In the genomic region with DNA sequence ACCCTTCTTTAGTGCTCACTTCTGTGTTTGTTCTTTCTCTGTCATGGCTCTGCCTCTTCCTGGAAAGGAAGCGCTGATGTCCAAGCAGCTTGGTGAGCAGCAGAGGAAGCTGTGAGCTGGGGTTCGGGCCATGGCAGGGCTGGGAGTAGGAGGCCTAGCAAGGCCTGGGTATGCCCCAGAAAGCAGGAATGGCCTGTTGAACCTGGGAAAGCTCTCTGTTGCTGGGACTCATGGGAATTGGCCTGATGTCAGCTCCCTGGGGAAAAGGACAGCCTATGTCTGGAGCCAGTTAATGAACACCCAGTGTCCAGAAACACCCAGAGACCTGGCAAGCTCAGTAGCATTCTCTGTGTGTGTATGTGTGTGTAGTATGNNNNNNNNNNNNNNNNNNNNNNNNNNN, we compare ENCODE assay signal across 9 mouse cellular contexts. TPM values are rescaled to one million over a fixed set of nuclear protein-coding genes. Genes with fewer than 3 reads are reported as not detected.
DNase-seq lines count a peak whose midpoint lies in the region; ATAC-seq and TF ChIP-seq lines count a peak whose summit lies in the region.
"Had no signal": no experiment of that assay in that cellular context is flagged by ENCODE, and none has a peak within 500 bp of the region (broad histone marks: within the 10 kb centered on the region; RNA-seq: fewer than 3 reads in every experiment).

No protein-coding gene starts in this region.

- no peaks in the 10 kb centered on the region for H3K36me3 ChIP-seq in forebrain, postnatal 0 days (ENCODE audit: insufficient read depth)
- H3K36me3 ChIP-seq in forebrain, embryonic 11.5 days (ENCODE audit: control insufficient read depth, insufficient read depth, low read length), result no peaks in the 10 kb centered on the region
- no peaks in the 10 kb centered on the region; the same call in 1 of the 2 replicates for H3K36me3 ChIP-seq in intestine, postnatal 0 days (ENCODE audit: control insufficient read depth, insufficient read depth)
- H3K36me3 ChIP-seq in lung, embryonic 15.5 days, result no peaks in the 10 kb centered on the region

- H3K4me1 ChIP-seq in forebrain, postnatal 0 days (ENCODE audit: insufficient read depth), result no peaks in the 10 kb centered on the region
- H3K4me1 ChIP-seq in forebrain, embryonic 11.5 days (replicated peaks; ENCODE audit: control insufficient read depth, insufficient read depth, low read length), result no peaks in the 10 kb centered on the region
- no peaks in the 10 kb centered on the region for H3K4me1 ChIP-seq in intestine, postnatal 0 days (replicated peaks; ENCODE audit: control insufficient read depth, insufficient read depth, low read length)
- peaks cover 9% of the 10 kb centered on the region; the same call in 1 of the 2 replicates for H3K4me1 ChIP-seq in lung, embryonic 15.5 days

- no peak for TF ChIP-seq CTCF in forebrain, postnatal 0 days (IDR thresholded peaks at IDR 0.05; ENCODE audit: low read depth)
- TF ChIP-seq CTCF in intestine, postnatal 0 days (IDR thresholded peaks at IDR 0.05; ENCODE audit: low read depth), result no peak

- H3K9me3 ChIP-seq in forebrain, postnatal 0 days (ENCODE audit: low read length), result no peaks in the 10 kb centered on the region
- no peaks in the 10 kb centered on the region for H3K9me3 ChIP-seq in forebrain, embryonic 11.5 days (ENCODE audit: control insufficient read depth, low read length)
- H3K9me3 ChIP-seq in intestine, postnatal 0 days (ENCODE audit: control insufficient read depth), result no peaks in the 10 kb centered on the region
- H3K9me3 ChIP-seq in lung, embryonic 15.5 days, result no peaks in the 10 kb centered on the region

- H3K4me3 ChIP-seq in forebrain, postnatal 0 days (ENCODE audit: low read depth, low read length), result no peak overlapping the region
- no peak overlapping the region for H3K4me3 ChIP-seq in forebrain, embryonic 11.5 days (ENCODE audit: low read depth, low read length)
- no peak overlapping the region for H3K4me3 ChIP-seq in intestine, postnatal 0 days (ENCODE audit: low read depth, low read length)
- H3K4me3 ChIP-seq in lung, embryonic 15.5 days, result no peak overlapping the region

- WGBS in forebrain, postnatal 0 days, result 79% methylated on average over 2 of the region's 2 CpGs
- 84% methylated on average over 2 of the region's 2 CpGs for WGBS in forebrain, embryonic 11.5 days
- 81% methylated on average over 2 of the region's 2 CpGs for WGBS in intestine, postnatal 0 days
- 60% methylated on average over 2 of the region's 2 CpGs for WGBS in lung, embryonic 15.5 days

- H3K9ac ChIP-seq in forebrain, postnatal 0 days, result no peak overlapping the region
- no peak overlapping the region for H3K9ac ChIP-seq in forebrain, embryonic 11.5 days (ENCODE audit: low read length)
- H3K9ac ChIP-seq in intestine, postnatal 0 days (ENCODE audit: low read depth, low read length), result no peak overlapping the region
- 0 out of 2 replicates have a peak overlapping the region, but pooled peaks have one; percentile 5 for H3K9ac ChIP-seq in lung, embryonic 15.5 days

- H3K27me3 ChIP-seq in forebrain, postnatal 0 days (ENCODE audit: insufficient read depth, low read length), result no peaks in the 10 kb centered on the region
- H3K27me3 ChIP-seq in forebrain, embryonic 11.5 days (ENCODE audit: control insufficient read depth, insufficient read depth, low read length), result no peaks in the 10 kb centered on the region
- H3K27me3 ChIP-seq in intestine, postnatal 0 days (replicated peaks; ENCODE audit: control insufficient read depth, insufficient read depth, low read length), result no peaks in the 10 kb centered on the region
- H3K27me3 ChIP-seq in lung, embryonic 15.5 days, result no peaks in the 10 kb centered on the region

- DNase-seq in forebrain, postnatal 0 days, result peak; percentile 26
- DNase-seq in forebrain, embryonic 11.5 days (ENCODE audit: low spot score), result no peak
- peak; percentile 39 to 43 for DNase-seq in cerebellum, postnatal 10 days
- DNase-seq in natural killer cell, adult 2 months (ENCODE audit: low spot score in 2 of 2), result no peak
- DNase-seq in layer of hippocampus, postnatal 14 days (ENCODE audit: low spot score in 2 of 2), result no peak
- no peak for DNase-seq in layer of hippocampus, adult 8-10 months (ENCODE audit: low spot score in 2 of 2)
- DNase-seq: retina, postnatal 1 day had no signal

- ATAC-seq in forebrain, postnatal 0 days, result no peak
- ATAC-seq in forebrain, embryonic 11.5 days (replicated peaks; ENCODE audit: low FRiP score), result no peak
- ATAC-seq in intestine, postnatal 0 days, result no peak
- peak; percentile 3; the same call in 1 of the 2 replicates for ATAC-seq in lung, embryonic 15.5 days (ENCODE audit: borderline replicate concordance, extremely low read depth, low FRiP score, low TSS enrichment)

- peak overlapping the region; percentile 10; the same call in 1 of the 2 replicates for H3K27ac ChIP-seq in forebrain, postnatal 0 days (ENCODE audit: low read depth, low read length)
- H3K27ac ChIP-seq in forebrain, embryonic 11.5 days (ENCODE audit: low read depth, low read length), result no peak overlapping the region
- peak overlapping the region; percentile 54; the same call in 1 of the 2 replicates for H3K27ac ChIP-seq in intestine, postnatal 0 days (ENCODE audit: low read depth, low read length)
- peak overlapping the region; percentile 76 for H3K27ac ChIP-seq in lung, embryonic 15.5 days

- no peak overlapping the region for H3K4me2 ChIP-seq in forebrain, postnatal 0 days (ENCODE audit: low read depth)
- H3K4me2 ChIP-seq in forebrain, embryonic 11.5 days (ENCODE audit: low read depth, low read length, severe bottlenecking), result no peak overlapping the region
- H3K4me2 ChIP-seq in intestine, postnatal 0 days (replicated peaks; ENCODE audit: low read depth), result 0 out of 2 replicates have a peak overlapping the region, but pooled peaks have one; percentile 0
- peak overlapping the region; percentile 37 for H3K4me2 ChIP-seq in lung, embryonic 15.5 days

RNA-seq across cellular contexts. Expression of a gene that starts 20.3 kb away (rescaled TPM):
- 0.92 and 1.9 TPM in 2 replicates for total RNA-seq in forebrain, postnatal 0 days (2014; rRNA removed)
- 3.3 and 3.4 TPM in 2 replicates for polyA plus RNA-seq in forebrain, postnatal 0 days (2015; fragmentation: Nextera tagmentation; extraction: Ambion mirVana)
- polyA plus RNA-seq in forebrain, embryonic 11.5 days (2014; fragmentation: Nextera tagmentation; extraction: Ambion mirVana), result 0.92 and 1.6 TPM in 2 replicates
- 0.08 and 0.10 TPM in 2 replicates for polyA plus RNA-seq in intestine, postnatal 0 days (2015; fragmentation: Nextera tagmentation; extraction: Ambion mirVana)
- 1.3 and 2.8 TPM in 2 replicates for polyA plus RNA-seq in lung, embryonic 15.5 days (2015; fragmentation: Nextera tagmentation; extraction: Ambion mirVana)
- 1 to 10 TPM in 1 of 2 experiments, under 1 TPM in 1; 0.19 to 1.4 TPM for total RNA-seq in layer of hippocampus, postnatal 14 days (2021)
- under 1 TPM in 3 of 4 experiments, not detected in 1; 0.11 to 0.45 (median 0.19) TPM for total RNA-seq in layer of hippocampus, adult 8-10 months (2022)

RNA-seq across cellular contexts. Expression of a gene that starts 50.3 kb away (rescaled TPM):
- total RNA-seq in forebrain, postnatal 0 days (2014; rRNA removed), result 22.4 and 32.4 TPM in 2 replicates
- polyA plus RNA-seq in forebrain, postnatal 0 days (2015; fragmentation: Nextera tagmentation; extraction: Ambion mirVana), result 4.1 and 4.9 TPM in 2 replicates
- 2.2 and 2.7 TPM in 2 replicates for polyA plus RNA-seq in forebrain, embryonic 11.5 days (2014; fragmentation: Nextera tagmentation; extraction: Ambion mirVana)
- polyA plus RNA-seq in intestine, postnatal 0 days (2015; fragmentation: Nextera tagmentation; extraction: Ambion mirVana), result 11.6 and 12.8 TPM in 2 replicates
- polyA plus RNA-seq in lung, embryonic 15.5 days (2015; fragmentation: Nextera tagmentation; extraction: Ambion mirVana), result 3.1 and 3.2 TPM in 2 replicates
- total RNA-seq in layer of hippocampus, postnatal 14 days (2021), result 10 to 100 TPM; 29.7 to 29.9 TPM
- total RNA-seq in layer of hippocampus, adult 8-10 months (2022), result 10 to 100 TPM; 24.2 to 37.1 (median 30.2) TPM

Comparison
In these comparisons a context has a peak if more than half of its experiments do, and no peak if none do; other contexts are left out.
1. DNase-seq: peak in forebrain, postnatal 0 days (single experiment) and cerebellum, postnatal 10 days (2 of 2); none in forebrain, embryonic 11.5 days (single experiment), natural killer cell, adult 2 months (0 of 2), layer of hippocampus, postnatal 14 days (0 of 2) and layer of hippocampus, adult 8-10 months (0 of 2).
2. H3K4me2 ChIP-seq: peak in intestine, postnatal 0 days (single experiment) and lung, embryonic 15.5 days (single experiment); none in forebrain, postnatal 0 days (single experiment) and forebrain, embryonic 11.5 days (single experiment).